Mouse (Mus musculus): Measurements from ENCODE around the gene Atrnl1.

DNA sequence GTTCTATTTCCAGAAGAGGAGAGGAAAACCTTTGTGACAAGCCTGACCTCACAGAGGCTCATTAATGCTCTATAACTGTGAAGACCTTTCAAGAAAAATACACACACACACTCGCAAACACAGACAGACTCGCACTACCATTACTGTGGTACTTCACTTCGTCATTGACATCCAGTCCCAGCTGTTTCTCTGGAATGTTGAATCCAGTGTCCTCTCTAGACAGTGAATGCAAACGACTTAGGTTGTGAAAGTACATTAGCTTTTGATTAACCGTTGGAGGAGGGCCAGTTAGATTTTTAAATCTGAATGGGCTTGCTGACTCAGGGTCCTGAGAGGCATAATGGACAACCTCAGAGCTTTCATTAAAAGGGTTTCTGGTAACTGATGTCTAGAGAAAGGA, 34.0 kb upstream of the Atrnl1 start:
- TF ChIP-seq CTCF (IDR thresholded peaks at IDR 0.05; ENCODE audit: control insufficient read depth, insufficient read depth, low read length) (no peak), POLR2A (IDR thresholded peaks at IDR 0.05; ENCODE audit: borderline replicate concordance, control insufficient read depth, low read depth, low read length) (no peak)

Measured in bone marrow, adult 2 months (tissue).